Mouse (Mus musculus): ENCODE results near the gene Akr1b10. TPM values are rescaled to one million over a fixed set of nuclear protein-coding genes. Genes with fewer than 3 reads are reported as not detected.
"Not testable (repeated sequence)": the region's sequence is repeated elsewhere in the genome, so short reads cannot be mapped to it uniquely, and the experiment has no call there.

Gene Akr1b10
- polyA plus RNA-seq, 1 experiment from 2014 or later = 10.1 TPM

DNA sequence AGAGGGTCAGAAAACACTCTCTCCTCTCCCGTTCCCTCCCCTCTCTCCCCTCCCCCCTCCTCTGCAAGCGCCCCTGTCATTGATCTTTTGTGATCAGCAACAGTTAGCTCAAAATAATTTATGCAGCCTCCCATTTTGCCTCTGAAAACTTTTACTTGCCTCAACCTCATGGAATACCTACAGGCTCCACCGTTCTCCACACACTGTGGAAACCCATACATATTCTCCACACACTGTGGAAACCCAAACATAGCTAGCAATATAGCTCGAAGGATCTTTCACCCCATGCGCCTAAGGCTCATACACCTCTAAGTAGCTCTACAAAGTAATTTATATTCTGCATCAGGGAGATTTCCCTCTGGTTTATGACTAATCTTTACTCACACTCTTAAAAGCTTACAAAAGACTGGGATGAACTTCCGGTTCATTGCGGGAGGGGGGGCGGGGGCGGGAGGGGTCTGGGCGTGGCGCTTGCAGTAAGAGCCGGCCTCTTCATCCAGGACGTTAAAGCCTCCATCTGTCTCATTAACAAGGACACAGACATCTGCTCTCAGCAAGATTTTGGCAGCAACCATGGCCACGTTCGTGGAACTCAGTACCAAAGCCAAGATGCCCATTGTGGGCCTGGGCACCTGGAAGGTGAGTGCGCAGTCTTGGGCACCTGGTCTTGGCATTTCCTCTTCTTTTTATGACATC lies 30.2 kb upstream of the Akr1b10 start, which contains the start of gene Akr1b8:
Akr1b8 (plus strand) TSS at position 462 of the 696 bp plus-strand sequence.
- no peaks in the 10 kb centered on the region for H3K9me3 ChIP-seq
- peak within 1 kb of the TSS; percentile 40 for H3K9ac ChIP-seq
- 13% methylated on average over 16 of the region's 16 CpGs for WGBS
- H3K27ac ChIP-seq = 0 out of 2 replicates have a peak within 1 kb of the TSS, but pooled peaks have one; percentile 53
- H3K36me3 ChIP-seq (replicated peaks) = no peaks in the 10 kb centered on the region
- H3K4me2 ChIP-seq = peak within 1 kb of the TSS; percentile 49
- H3K4me3 ChIP-seq (replicated peaks) = peak within 1 kb of the TSS; percentile 23
- no peaks in the 10 kb centered on the region for H3K27me3 ChIP-seq
- ATAC-seq (ENCODE audit: low FRiP score) = peak; percentile 74
- peaks cover 9% of the 10 kb centered on the region for H3K4me1 ChIP-seq

GRCm38 (mm10) chr6:34354354-34355348 lies 29.4 kb upstream of the Akr1b10 start:
- no peaks in the 10 kb centered on the region for H3K36me3 ChIP-seq (replicated peaks)
- H3K4me1 ChIP-seq = peaks cover 9% of the 10 kb centered on the region
- H3K9me3 ChIP-seq = no peaks in the 10 kb centered on the region
- no peak for ATAC-seq (ENCODE audit: low FRiP score)
- WGBS = 77% methylated on average over 8 of the region's 8 CpGs
- H3K27me3 ChIP-seq = no peaks in the 10 kb centered on the region
- H3K27ac ChIP-seq = no peak overlapping the region
- H3K4me3 ChIP-seq (replicated peaks) = peak overlapping the region; percentile 23; the same call in 1 of the 2 replicates
- H3K9ac ChIP-seq = no peak overlapping the region
- peak overlapping the region; percentile 49 for H3K4me2 ChIP-seq

DNA sequence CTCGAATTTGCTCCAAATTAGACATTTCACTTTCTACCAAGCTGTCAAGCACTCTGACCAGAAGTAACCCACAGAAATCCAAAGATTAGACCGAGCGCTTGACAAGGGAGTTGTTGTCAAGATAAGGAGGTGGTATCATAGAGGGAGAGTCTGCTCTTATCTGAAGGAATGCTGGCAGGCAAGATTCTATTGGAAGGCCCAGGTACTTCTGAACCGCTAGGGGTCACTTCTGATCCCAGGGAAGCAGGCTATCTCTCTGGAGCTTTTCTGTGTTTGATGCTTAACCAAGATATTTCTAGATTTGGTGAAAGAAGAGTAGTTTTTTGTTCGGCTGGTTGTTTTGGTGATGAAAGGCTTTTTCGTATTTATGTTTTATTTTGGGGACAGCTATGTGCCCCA lies 28.7 kb upstream of the Akr1b10 start:
- Histone ChIP-seq H3K9ac (no peak overlapping the region), H3K4me1 (peaks cover 9% of the 10 kb centered on the region), H3K9me3 (no peaks in the 10 kb centered on the region), H3K4me3 (replicated peaks) (no peak overlapping the region), H3K27me3 (no peaks in the 10 kb centered on the region), H3K36me3 (replicated peaks) (no peaks in the 10 kb centered on the region), H3K27ac (no peak overlapping the region), H3K4me2 (no peak overlapping the region)
- no peak for ATAC-seq (ENCODE audit: low FRiP score)
- WGBS = 69% methylated on average over 6 of the region's 6 CpGs

GRCm38 (mm10) chr6:34355841-34356240 lies 28.2 kb upstream of the Akr1b10 start:
- no peak overlapping the region for H3K4me3 ChIP-seq (replicated peaks)
- no peaks in the 10 kb centered on the region for H3K27me3 ChIP-seq
- no peak overlapping the region for H3K4me2 ChIP-seq
- H3K4me1 ChIP-seq = peaks cover 9% of the 10 kb centered on the region
- 90% methylated on average over 9 of the region's 9 CpGs for WGBS
- H3K27ac ChIP-seq = no peak overlapping the region
- H3K9ac ChIP-seq = no peak overlapping the region
- ATAC-seq (ENCODE audit: low FRiP score) = no peak
- no peaks in the 10 kb centered on the region for H3K9me3 ChIP-seq
- H3K36me3 ChIP-seq (replicated peaks) = no peaks in the 10 kb centered on the region

DNA sequence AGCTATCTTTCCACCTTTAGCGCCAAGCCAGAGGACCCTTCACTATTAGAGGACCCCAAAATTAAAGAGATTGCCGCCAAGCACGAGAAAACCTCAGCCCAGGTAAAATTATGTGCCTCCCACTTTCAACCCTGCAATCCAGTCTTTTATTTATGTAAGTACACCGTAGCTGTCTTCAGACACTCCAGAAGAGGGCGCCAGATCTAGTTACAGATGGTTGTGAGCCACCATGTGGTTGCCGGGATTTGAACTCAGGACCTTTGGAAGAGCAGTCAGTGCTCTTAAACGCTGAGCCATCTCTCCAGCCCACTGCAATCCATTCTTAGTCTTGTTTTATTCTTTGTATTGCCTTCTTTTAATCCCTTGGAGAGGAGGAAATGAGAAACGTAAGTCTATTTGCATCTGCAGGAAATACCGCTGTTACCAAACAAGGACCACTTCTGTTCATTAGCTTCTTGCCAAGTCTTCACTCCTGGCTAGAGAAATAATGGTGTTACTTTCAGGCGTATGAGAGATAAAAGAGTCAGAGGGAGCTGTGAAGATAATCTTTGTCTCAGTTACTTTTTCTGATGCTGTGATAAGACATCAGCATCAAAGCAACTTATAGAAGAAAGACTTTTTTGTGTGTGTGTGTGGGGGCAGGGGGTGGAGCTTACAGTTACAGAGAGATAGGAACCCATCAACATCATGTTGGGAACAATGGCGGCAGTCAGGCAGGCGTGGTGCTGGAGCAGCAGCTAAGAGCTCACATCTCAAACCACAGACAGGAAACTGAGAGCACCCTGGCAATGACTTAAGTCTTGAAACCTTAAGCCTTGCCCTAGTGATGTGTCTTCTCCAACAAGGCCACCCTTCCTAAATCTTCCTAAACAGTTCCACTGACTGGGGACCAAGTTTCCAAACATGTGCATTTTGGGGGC lies 19.5 kb upstream of the Akr1b10 start:
- Histone ChIP-seq H3K9ac (no peak overlapping the region), H3K9me3 (no peaks in the 10 kb centered on the region), H3K27me3 (no peaks in the 10 kb centered on the region), H3K4me3 (replicated peaks) (no peak overlapping the region), H3K4me1 (peaks cover 9% of the 10 kb centered on the region; the same call in 1 of the 2 replicates), H3K36me3 (replicated peaks) (no peaks in the 10 kb centered on the region), H3K27ac (no peak overlapping the region), H3K4me2 (no peak overlapping the region)
- ATAC-seq (ENCODE audit: low FRiP score) = no peak
- WGBS = 84% methylated on average over 12 of the region's 12 CpGs

GRCm38 (mm10) chr6:34367998-34368397 lies 16.0 kb upstream of the Akr1b10 start:
- WGBS = 86% methylated on average over 9 of the region's 9 CpGs
- Histone ChIP-seq H3K9me3 (no peaks in the 10 kb centered on the region), H3K4me1 (peaks cover 9% of the 10 kb centered on the region; the same call in 1 of the 2 replicates), H3K36me3 (replicated peaks) (no peaks in the 10 kb centered on the region), H3K4me3 (replicated peaks) (no peak overlapping the region), H3K27me3 (no peaks in the 10 kb centered on the region), H3K9ac (no peak overlapping the region), H3K27ac (no peak overlapping the region), H3K4me2 (no peak overlapping the region)
- no peak for ATAC-seq (ENCODE audit: low FRiP score)

DNA sequence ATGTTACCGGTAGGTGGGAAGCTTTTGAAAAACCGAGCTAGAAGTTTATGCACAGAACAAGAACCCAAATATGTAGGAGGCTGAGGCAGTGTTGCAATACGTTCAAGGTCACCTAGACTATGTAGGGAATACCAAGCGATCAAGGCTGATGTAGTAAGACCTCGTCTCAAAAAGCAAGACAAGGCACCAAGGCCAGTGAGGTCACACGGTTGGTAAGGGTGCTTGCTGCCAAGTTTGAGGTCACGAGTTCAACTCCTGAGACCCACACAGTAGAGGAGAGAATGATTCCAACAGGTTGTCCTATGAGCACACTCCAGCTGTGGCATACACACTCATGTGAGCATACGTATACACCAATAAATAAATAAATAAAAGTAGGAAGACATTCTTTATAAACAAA lies 13.9 kb upstream of the Akr1b10 start:
- Histone ChIP-seq H3K27ac (no peak overlapping the region), H3K9ac (no peak overlapping the region), H3K36me3 (replicated peaks) (no peaks in the 10 kb centered on the region), H3K4me3 (replicated peaks) (no peak overlapping the region), H3K27me3 (no peaks in the 10 kb centered on the region), H3K4me1 (peaks cover 9% of the 10 kb centered on the region; the same call in 1 of the 2 replicates), H3K4me2 (no peak overlapping the region), H3K9me3 (no peaks in the 10 kb centered on the region)
- WGBS = 85% methylated on average over 8 of the region's 8 CpGs
- ATAC-seq (ENCODE audit: low FRiP score) = no peak

DNA sequence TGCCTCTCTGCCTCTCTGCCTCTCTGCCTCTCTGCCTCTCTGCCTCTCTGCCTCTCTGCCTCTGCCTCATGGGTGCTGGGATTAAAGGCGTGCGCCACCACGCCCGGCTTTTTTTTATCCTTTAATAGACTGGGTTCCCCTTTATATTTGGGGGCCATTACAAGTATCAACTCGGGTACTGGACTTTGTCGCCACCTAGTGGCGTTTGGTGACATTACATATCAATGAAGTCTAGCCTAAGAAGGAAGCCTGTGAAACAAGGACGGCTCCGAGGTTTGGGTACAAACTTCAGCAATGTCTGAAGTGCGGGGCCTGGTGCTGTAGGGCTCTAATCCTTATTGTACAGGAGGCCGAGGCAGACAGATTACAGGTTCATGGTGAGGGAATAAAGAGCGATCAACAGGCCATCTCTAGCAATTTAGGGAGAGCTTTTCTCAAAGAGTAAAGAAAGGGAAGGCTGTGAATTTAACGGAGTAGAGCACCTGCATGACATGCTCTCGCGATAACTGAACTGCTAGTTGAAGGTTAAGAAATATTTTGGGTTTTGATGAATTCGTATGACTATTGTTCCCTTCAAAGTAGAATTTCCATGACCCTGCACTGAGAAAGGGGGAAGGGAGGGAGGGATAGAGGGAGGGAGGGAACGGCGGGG lies 12.2 kb upstream of the Akr1b10 start:
- peaks cover 9% of the 10 kb centered on the region; the same call in 1 of the 2 replicates for H3K4me1 ChIP-seq
- no peak overlapping the region for H3K27ac ChIP-seq
- H3K4me3 ChIP-seq (replicated peaks) = no peak overlapping the region
- H3K27me3 ChIP-seq = no peaks in the 10 kb centered on the region
- H3K9ac ChIP-seq = no peak overlapping the region
- ATAC-seq (ENCODE audit: low FRiP score) = no peak
- H3K4me2 ChIP-seq = peak overlapping the region; percentile 39
- no peaks in the 10 kb centered on the region for H3K36me3 ChIP-seq (replicated peaks)
- no peaks in the 10 kb centered on the region for H3K9me3 ChIP-seq
- WGBS = 23% methylated on average over 18 of the region's 18 CpGs

- WGBS = 87% methylated on average over 7 of the region's 7 CpGs
- Histone ChIP-seq H3K27me3 (no peaks in the 10 kb centered on the region), H3K9ac (no peak overlapping the region), H3K4me1 (peaks cover 5% of the 10 kb centered on the region; the same call in 1 of the 2 replicates), H3K4me3 (replicated peaks) (no peak overlapping the region), H3K36me3 (replicated peaks) (no peaks in the 10 kb centered on the region), H3K4me2 (no peak overlapping the region), H3K27ac (no peak overlapping the region), H3K9me3 (no peaks in the 10 kb centered on the region)
- ATAC-seq (ENCODE audit: low FRiP score) = no peak
These were observed 10.2 kb upstream of the Akr1b10 start for GRCm38 (mm10) chr6:34373841-34374240.

- H3K27me3 ChIP-seq, H3K27ac ChIP-seq: not testable (repeated sequence)
- whole genome bisulfite sequencing = 81% methylated on average over 5 of the region's 5 CpGs
These were observed 8.1 kb upstream of the Akr1b10 start for GRCm38 (mm10) chr6:34375888-34376287.

DNA sequence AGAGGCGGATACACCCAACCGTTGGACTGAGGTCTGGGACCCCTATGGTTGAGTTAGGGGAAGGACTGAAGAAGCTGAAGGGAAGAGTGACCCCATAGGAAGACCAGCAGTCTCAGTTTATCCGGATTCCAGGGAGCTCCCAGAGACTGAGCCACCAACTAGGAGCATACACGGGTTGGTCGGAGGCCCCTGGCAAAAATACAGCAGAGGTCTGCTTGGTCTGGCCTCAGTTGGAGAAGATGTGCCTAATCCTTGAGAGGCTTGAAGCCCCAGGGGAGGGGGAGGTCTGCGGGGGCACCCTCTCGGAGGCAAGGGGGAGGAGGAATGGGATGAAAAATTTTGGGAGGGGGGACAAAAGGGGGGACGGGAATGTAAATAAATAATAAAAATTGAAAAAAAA lies 617 bp upstream of the Akr1b10 start:
- no peaks in the 10 kb centered on the region for H3K9me3 ChIP-seq
- no peak for ATAC-seq (ENCODE audit: low FRiP score)
- no peak overlapping the region for H3K27ac ChIP-seq
- H3K9ac ChIP-seq = no peak overlapping the region
- WGBS = 51% methylated on average over 8 of the region's 8 CpGs
- H3K4me3 ChIP-seq (replicated peaks) = no peak overlapping the region
- no peaks in the 10 kb centered on the region for H3K27me3 ChIP-seq
- H3K4me2 ChIP-seq = no peak overlapping the region
- peaks cover 14% of the 10 kb centered on the region for H3K4me1 ChIP-seq
- no peaks in the 10 kb centered on the region; the same call in 1 of the 2 replicates for H3K36me3 ChIP-seq (replicated peaks)

More at GRCm38 (mm10) chr6:34375888-34376287, 8.1 kb upstream of the Akr1b10 start:
- H3K4me2 ChIP-seq; H3K9ac ChIP-seq; H3K4me3 ChIP-seq (replicated peaks); ATAC-seq (ENCODE audit: low FRiP score); H3K9me3 ChIP-seq; H3K4me1 ChIP-seq; H3K36me3 ChIP-seq (replicated peaks): not testable (repeated sequence)
